Mouse (Mus musculus): ENCODE measurements around the gene Gm10271. TPM values are rescaled to one million over a fixed set of nuclear protein-coding genes. Genes with fewer than 3 reads are reported as not detected.

The Gm10271 gene
- total RNA-seq (2021) = not detected
- long read RNA-seq, experiment 1 = 0 reads
- long read RNA-seq, experiment 2 = 0 reads

DNA sequence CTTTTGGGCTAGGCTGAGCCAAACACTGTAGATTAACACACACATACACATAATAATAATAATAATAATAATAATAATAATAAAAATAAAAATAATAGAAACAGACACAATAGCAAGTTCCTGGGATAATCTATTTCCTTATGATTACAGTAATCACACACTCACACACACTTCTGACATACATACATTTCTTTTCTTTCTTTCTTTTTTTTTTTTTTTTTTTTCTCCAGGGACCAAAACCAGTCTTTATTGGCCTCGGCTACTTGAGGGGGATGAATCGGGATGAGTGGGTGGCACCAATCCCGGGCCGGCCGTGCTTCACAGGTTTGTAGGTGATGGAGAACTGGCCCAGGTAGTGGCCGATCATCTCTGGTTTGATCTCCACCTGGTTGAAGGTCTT, at the start of gene Gm10271:
Gm10271 (minus strand) TSS at position 101 of the 400 bp plus-strand sequence.
- no peak for DNase-seq

DNA sequence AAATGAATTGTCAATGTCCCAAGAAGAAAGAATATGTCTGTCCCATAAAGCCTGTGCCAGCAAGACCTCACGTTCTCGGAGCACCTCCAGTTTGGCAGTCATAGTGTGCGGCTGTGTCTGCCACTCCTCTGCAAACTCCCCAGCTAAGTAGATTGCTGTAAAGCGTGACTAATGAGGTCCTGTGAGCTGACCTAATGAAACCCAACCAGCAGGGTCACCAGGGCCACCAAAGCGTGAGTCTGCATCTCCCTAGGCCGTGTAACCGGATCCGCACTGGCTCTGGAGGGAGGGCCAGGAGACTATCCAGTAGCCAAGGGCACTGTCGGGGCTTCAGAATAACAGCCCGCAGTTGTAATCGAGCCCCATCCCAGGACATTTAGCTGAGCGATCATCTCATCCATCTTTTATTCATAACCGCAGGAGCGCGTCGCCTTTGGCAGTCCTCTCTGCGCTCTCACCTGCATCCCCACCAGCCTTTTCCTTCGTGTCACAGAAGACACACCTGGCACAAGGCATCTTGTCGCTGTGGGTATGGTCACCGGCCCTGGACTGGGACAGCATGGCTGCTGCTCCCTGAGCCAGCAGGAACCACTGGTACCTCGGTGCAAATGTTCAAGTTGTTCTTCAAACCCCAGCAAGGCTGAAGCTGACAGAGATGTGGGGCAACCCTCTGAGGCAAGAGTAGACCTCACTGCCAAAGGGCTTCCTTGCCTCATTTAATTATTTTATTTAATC, 48.8 kb upstream of the Gm10271 start:
- DNase-seq = peak; percentile 80

DNA sequence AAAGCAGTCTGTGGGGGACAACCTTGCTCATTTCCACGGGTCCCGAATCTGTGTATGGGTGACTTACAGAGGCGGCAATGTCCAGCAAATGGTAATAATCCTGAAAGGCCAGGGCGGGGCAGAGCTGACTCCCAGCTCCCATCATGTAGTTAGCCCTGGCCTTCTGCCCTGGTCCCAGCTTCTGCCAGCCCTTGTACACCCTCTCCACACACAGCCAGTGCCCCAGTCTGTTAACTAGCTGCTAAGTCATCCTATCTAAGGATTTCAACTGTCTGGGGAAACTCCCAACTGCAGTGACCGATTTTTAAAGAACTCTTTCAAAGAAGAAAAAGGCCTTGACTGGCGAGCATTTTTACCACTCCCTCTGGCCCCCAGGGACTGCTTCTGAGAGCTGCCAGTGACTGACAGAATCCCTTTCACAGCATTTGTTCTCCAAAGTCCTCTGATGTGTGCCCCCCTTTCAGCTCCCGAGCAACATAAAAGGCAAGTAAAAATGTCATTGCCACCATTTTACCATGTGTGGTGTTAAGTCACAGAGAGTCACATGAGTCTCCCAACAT, 46.0 kb upstream of the Gm10271 start:
- peak; percentile 57 for DNase-seq

DNA sequence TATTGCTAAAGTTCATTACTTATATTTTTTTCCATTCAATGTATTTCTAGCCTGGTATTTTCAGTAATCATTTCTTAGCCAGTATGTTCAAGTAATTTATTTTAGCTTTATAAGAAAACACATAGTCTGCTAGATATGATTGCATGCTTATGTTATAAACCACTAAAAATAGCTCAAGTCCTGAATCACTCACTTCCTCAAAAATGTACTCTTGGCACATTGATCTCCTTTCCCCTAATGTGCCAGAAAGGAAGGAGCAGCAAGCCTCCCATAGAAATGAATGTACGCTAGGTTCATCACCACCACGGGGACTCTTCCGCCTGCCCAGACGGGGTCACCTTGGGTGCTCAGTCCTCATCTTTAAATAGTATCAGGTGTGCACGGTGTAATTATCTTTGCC, 42.2 kb upstream of the Gm10271 start:
- DNase-seq = no peak

DNA sequence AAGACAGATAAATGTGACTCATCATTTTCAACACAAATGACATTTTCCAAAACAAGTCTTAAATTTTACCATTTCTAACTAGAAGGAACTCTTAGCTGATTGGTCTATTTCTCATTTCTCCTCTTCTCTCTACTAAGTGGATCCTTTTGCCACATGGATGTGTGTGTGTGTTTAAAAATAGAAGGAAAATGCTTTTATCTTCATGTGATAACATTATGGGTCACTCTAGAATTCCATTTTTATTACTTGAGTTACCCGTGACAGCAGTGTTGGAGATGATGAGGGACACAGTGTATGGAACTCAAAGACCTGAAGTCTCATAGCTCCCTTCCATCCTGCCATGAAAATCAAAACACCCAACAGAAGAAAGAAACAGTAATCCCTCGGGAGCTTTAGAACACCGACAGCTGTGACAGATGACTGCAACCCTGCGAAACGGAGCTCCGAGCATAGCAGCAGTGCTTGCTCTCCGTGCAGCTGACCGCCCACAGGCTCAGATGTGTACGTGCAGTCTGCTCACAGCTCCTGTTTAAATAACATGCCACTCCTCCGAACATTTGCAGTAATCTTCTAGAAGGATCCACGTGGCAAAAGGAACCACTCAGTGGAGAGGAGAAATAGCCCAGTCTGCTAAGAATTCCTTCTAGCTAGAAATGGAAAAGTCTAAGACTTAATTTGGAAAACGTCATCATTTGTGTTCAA, 41.4 kb upstream of the Gm10271 start:
- DNase-seq = no peak

DNA sequence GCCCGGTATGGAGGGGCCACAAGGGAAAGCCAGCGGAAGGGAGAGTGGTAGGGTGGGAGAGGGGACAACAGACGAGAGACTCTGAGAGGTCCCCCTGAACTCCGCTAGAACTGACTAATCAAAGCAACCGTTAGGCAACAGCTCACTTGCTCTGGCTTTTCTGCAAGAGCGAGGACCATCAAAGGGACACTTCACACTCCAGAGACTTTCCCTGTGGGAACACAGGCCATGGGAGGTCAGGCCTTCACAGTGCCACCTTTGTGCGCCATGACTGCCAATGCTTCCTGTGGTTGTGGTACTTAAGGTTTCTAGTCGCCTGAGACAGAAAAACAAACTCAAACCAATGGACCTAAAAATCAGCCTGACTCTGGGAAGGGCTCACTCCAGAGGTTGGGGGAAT, 38.6 kb upstream of the Gm10271 start:
- DNase-seq = no peak

DNA sequence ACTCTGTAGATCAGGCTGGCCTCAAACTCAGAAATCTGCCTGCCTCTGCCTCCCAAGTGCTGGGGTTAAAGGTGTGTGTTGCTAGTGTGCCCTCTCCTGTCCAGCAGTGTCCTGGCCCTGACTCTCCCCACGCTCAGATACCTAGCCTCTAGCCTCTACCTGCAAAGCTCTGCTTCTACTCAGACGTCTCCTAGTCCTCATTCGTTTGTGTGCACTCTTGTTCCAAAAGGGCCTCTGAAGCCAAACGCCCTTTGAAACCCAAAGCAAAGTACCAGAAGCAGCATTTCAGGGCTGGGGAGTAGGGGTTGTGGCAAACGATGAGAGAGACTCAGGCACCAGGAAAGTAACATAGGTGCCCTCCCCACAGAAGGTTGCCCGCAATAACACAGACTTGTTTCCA, 37.3 kb upstream of the Gm10271 start:
- no peak for DNase-seq

DNA sequence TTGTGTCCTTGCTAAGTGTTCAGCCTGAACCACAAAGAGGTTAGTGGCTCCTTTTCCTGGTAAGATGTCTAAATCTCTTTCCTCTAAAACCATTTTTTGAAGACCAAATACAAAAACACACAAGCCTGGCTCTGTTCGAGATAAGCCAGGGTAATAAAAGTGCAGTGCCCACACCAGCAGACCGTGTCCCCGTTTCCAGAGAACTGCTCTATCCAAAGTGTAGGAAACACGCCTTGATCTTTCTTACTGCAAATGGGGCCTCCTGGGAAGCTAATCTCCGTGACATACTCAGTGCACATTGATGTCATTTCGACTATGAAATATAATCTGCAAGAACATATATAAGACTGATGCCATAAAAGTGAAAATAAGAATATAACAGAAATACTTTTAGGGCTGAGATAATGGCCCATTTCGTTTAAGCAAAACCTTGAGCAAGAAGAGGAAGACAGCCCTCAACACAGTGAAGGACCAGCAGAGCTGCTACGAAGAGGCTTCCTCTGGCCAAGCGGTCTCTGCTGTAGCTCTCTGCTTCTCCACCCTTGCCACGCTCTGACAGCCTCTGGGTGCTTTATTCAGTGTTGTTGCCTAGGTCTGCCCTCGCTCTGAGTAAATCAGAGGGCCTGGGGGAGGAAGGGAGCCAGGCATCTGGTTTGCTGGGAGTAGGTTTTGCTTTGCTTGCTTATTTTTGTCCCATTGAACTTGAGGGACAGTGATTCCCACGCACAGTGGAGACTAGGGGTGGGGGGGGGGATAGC, 33.5 kb upstream of the Gm10271 start:
- DNase-seq = no peak

DNA sequence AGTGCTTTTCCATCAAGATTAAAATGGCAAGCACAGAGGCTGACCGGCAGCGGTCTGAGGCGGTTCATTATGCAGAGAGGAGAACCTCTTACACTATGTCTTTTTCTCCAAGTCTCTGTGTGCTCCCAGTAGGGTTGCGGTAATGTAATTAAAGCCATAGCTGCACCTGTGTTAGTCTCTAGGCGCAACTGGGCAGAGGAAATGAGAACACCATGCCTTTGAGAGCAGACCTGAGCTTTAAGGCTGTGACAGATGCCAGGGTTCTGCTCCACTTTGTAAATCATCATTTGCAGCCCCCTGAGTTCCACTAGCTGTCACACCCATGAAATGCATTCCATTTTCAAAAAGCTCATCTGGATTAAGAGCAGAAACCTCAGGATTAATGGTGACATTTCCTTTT, 32.3 kb upstream of the Gm10271 start:
- no peak for DNase-seq

DNA sequence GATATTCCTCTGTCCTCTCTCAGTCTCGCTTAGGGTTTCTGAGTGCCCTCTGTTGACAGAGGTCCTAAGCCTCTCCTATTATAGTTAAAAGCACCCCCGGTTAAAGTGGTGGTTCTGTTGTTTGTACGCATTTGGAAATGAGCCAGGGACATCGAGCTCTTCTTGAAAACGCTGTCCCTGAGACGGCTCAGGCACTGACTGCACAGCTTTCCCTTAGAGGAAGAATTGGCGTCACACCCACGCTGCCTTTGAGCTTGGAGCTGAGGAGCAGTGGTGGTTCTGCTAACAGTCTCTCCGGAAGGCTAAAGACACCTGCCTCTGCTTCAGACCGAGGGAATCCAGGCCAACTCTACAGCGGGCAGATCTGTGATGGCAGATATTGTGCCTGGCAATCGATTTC, 28.6 kb upstream of the Gm10271 start:
- DNase-seq = no peak

DNA sequence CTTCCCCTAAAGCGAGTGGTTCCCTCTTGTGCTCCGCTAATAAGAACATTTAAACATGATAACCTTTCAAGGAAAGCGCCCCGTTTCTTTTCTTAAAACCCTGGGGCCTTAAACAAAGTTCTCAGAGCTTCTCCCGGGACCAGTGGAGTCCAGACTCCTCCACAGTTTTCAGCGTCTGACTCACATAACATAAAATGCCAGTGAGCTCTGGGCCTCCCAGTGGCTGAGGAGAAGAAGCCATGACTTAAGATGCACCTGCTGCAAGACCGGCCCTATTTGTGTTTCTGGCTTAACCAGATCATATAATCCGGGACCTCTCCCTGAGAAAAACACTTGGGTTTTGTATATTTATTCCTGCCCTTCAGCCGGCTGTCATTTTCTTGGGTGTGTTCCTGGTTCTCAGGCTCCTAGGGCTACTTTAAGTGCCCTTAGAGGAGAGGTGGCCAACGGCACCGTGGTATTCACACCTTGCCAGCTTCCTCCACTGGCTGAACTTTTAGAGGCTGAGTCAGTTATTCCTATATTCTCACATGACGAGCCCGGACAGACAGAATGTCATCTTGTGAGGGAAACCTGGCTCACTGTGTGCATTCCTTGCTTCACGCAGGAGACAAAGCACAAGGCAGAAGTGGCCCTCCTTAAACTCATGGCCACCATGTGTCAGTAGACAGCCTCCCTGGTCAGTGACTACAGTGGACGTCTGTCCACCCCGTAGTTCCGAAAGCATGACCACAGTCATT, 26.5 kb upstream of the Gm10271 start:
- peak; percentile 27 for DNase-seq

DNA sequence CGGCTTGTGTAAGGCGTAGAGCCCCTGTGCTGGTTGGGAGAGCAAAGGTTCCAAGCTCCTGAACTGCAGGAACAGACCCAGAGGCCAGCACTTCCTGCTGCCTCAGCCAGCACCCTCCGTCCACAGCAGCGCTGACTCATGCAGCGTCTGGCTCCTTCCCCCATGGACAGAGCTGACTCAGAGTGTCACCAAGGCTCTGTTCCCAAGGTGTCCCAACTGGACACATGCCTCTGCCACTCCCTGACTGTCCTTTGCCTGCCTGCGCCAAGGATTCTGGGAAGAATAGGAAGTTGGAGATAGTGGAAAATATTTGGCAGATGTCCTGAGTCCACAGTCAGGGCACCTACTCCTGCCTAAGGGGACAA, 23.8 kb upstream of the Gm10271 start:
- peak; percentile 84 for DNase-seq

DNA sequence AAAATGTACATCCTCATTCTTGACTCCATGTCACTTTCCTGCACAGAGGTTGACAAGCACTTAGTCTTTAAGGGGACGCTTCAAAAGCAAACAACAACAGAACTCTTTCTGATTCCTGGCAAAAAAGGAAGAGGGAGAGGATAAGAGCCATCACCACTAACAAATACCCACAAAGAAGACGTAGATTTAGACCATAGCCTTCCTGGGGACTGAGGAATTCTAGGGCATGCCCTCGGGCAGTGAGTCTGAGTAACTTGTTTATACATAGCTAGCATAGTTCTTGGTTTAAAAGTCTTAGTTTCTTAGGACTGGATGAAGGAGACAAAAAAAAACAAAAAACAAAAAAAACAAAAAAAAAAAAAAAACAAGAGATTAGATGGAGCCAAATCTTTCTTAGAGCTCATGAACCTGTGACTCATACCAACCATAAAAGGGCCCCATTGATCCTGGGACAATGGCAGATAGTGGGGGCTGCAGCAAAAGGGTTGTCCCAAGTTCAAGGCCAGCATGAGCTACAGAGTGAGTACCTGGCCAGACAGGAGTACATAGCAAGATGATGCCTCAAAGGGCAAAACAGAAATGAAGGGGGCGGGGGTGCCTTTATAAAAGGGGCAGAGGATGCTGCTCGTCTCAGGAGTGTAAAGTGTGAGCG, 23.3 kb upstream of the Gm10271 start:
- DNase-seq = no peak

DNA sequence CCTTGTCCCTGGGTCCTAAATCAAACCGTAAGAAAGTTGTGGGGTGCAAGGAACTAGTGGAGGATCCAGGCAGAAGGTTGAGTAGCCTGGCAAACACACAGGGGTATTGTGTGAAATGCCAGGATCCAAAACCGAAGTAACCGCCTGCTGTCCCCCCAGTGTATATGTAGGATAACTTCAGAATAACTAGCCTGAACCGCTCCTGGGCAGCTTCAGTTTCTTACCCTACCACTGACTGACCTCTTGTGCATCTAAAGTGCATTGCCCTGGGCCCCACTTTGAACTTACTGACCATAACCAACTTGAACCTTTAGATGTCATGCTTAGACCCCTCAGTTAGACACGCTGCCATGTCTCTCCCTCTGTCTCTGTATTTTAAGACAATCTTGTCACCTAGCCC, 22.8 kb upstream of the Gm10271 start:
- no peak for DNase-seq

DNA sequence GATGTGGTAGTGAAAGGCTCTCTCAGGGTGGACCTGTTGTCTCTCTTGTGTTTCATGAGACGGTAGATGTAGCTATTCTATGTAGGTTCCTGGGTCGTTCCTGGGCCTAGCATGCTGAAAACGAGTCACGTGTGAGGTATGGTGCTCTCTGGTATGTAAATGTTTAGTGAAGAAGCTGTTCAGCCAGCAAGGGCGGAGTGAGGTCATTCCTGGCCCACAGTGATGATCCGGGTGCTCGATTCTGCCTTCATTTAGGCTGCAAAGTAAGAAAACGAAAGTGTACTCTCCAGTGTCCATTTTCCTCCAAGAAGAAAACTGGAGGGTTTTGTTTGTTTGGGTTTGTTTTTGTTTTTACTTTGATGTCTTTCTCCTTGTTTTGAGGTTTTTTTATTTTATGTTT, 21.6 kb upstream of the Gm10271 start:
- no peak for DNase-seq

DNA sequence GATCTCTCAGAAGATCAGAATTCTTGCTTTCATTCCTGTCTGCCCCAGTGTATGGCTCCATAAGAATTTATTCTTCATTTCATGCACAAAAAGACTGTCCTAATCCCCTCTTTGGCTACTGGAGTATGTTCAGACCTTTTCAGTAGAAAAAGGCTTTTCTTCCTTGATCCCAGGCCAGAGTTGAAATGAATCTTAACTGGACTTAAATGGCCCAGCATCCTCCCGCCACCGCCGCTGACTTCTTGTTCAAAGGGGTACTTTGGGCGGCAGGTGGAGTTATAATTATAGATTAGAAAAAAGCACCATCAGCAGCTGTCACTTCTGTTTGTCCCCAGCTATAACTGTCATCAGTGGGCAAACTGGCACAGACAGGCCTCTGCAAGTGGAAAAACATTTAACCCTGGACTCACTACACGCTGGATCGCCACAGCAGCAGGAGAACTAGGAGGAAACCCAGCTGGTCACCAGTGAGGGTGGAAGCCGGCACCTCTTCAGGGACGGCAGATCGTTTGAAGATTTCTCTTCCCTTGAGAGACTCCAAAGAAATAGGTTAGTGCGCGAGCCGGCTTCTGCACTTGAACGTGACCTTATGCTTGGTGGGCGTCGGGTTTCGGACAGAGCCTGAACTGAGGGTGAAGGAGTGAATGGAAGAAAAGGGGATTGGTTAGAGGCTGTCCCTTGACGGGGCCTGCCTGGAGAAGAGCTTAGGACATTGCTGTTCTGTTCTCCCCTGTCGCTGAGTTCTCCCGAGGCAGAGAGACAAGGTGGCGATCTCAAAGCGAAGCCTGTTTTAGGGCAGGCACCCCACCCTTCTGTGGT, 14.1 kb upstream of the Gm10271 start, which contains the start of gene Best3:
Best3 (plus strand) TSS at position 51 of the 819 bp plus-strand sequence.
- no peak for DNase-seq

DNA sequence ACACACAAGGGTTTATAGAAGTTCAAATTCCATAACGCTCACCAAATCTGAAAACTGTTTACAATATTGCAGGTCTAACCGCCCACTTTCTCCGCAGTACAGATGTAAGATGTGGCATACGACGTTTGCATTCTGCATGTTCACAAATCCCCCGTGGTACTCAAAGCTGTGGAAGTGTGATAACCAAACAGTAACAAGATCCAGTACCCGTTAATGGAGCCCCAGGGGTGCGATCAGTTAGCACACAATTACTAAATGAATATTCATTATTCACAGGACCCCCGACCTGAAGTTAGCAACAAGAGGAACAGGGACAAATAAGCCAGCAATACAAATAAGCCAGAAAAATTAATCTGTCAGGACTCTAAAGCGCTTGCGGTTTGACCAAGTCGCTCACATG, 12.4 kb upstream of the Gm10271 start:
- no peak for DNase-seq

DNA sequence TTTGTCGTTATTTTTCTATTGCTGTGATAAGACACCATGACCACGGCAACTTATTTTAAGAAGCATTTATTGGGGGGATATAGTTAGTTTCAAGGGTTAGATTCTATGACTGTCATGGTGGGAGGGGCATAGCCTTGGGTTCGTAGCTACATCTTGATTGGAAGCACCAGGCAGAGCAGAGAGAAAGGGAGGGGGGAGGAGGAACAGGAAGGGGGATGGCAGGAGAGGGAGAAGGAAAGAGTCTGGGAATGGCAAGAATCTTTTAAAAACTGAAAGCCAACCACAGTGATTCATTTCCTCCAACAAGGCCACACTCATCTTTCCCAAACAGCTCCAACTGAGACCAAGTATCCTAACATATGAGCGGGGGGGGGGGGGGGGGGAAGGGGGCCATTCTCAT, 10.1 kb upstream of the Gm10271 start:
- DNase-seq = no peak

DNA sequence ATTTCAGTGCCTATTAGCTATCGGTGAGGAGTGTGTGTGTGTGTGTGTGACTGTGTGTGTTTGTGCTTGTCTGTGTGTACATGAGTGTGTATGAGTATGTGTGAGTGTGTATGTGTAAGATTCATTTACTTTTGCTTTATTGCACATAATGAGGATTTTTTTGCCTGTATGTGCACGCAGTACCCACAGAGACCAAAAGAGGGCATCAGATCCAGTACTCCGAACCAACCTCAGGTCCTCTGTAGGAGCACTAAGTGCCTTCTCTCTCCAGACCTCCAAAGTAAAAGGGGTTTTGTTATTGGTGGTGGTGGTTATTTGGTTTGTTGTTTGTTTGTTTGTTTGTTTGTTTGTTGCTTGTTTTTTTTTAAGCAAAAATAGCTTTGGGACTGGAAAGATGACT, 8.5 kb upstream of the Gm10271 start:
- DNase-seq = no peak

DNA sequence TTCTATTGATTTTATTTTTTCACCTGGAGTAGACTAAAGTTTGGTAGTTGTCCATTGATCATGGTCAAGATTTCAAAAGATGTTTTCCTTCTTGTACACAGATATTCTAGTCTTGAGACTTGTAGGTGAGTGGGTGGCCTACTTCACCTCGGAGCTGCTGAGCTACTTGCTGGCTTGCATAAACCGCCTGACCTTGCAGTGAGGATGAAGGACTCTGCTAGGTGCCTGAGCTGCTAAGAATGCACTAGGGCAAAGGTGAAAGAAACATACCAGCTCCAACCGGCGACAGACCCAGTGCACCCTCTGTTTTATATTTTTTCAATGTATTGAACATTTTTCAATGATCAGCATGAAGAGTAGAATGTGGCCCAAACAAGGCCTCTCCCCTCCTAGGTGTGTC, 7.9 kb upstream of the Gm10271 start:
- no peak for DNase-seq

DNA sequence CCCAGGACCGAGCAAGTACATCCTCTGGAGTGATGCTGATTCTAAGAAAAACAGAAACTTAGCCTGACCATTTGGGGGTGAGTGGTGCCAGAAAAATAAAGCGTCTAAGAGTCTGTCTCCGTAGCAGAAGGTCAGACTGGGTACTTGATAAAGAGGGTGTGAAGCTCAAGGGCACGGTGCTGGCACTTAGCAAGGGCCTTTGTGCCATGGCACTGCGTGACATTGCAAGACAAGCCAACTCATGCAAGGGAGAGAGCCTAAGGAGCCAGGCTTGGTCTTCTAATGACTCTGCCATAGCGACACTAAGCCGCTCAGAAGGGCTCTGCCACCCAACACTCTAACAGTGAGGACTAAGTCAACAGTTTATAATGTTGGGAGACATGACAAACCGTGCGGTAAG, 6.4 kb upstream of the Gm10271 start:
- DNase-seq = no peak
